Mouse (Mus musculus) Muller cell, postnatal 12 days (primary cell): Measurements from ENCODE around the gene Aldh3b1.
A peak's percentile ranks its signal among the peaks of the same experiment; 100 is the strongest.

Source experiments
- DNase-seq: peaks from one replicate; pipeline ENCODE4 v3.0.0-alpha.2; 2015; ENCODE audit errors: inconsistent ontology term

Gene Aldh3b1

GRCm38 (mm10) chr19:3942986-3943735 is 13.6 kb upstream of the Aldh3b1 start:
- no peak for DNase-seq

GRCm38 (mm10) chr19:3942315-3942714 is 12.7 kb upstream of the Aldh3b1 start:
- DNase-seq = no peak

GRCm38 (mm10) chr19:3935896-3936850 is 6.6 kb upstream of the Aldh3b1 start:
- peak; percentile 57 for DNase-seq

GRCm38 (mm10) chr19:3935032-3935895 is 5.7 kb upstream of the Aldh3b1 start, which contains the start of gene Unc93b1:
Gene Unc93b1 (plus strand): TSS chr19:3935186.
- peak; percentile 64 for DNase-seq

- DNase-seq = no peak
These were observed 2.1 kb upstream of the Aldh3b1 start for GRCm38 (mm10) chr19:3931716-3932115.

GRCm38 (mm10) chr19:3930262-3931057 is 852 bp upstream of the Aldh3b1 start:
- no peak for DNase-seq

GRCm38 (mm10) chr19:3928779-3929178 is 829 bp downstream of the Aldh3b1 start:
- no peak for DNase-seq

GRCm38 (mm10) chr19:3927989-3928388 is 1.6 kb downstream of the Aldh3b1 start:
- DNase-seq = no peak

- no peak for DNase-seq
These were observed 2.9 kb downstream of the Aldh3b1 start for GRCm38 (mm10) chr19:3926685-3927084.

- DNase-seq = peak; percentile 90
These were observed 3.3 kb downstream of the Aldh3b1 start for GRCm38 (mm10) chr19:3926279-3926678.

- no peak for DNase-seq
These were observed 3.7 kb downstream of the Aldh3b1 start for GRCm38 (mm10) chr19:3925859-3926258.

- no peak for DNase-seq
These were observed 4.7 kb downstream of the Aldh3b1 start for GRCm38 (mm10) chr19:3924868-3925267.

- no peak for DNase-seq
These were observed 5.4 kb downstream of the Aldh3b1 start for GRCm38 (mm10) chr19:3924190-3924589.

- DNase-seq = no peak
These were observed 6.0 kb downstream of the Aldh3b1 start for GRCm38 (mm10) chr19:3923586-3923985.

- no peak for DNase-seq
These were observed 6.8 kb downstream of the Aldh3b1 start for GRCm38 (mm10) chr19:3922661-3923371.

GRCm38 (mm10) chr19:3919928-3920327 is 9.7 kb downstream of the Aldh3b1 start:
- no peak for DNase-seq

GRCm38 (mm10) chr19:3916727-3917126 is 12.9 kb downstream of the Aldh3b1 start:
- DNase-seq = no peak

- no peak for DNase-seq
These were observed 15.1 kb downstream of the Aldh3b1 start for GRCm38 (mm10) chr19:3914535-3914934.

- DNase-seq = no peak
These were observed 15.9 kb downstream of the Aldh3b1 start for GRCm38 (mm10) chr19:3913692-3914091.
